In genomic region chr1:39715551-39715950, GRCm38 (mm10) we compare ENCODE assay signal across 19 mouse cellular contexts. TPM values are rescaled to one million over a fixed set of nuclear protein-coding genes. Genes with fewer than 3 reads are reported as not detected.
DNase-seq lines count a peak whose midpoint lies in the region; ATAC-seq and TF ChIP-seq lines count a peak whose summit lies in the region.
"Had no signal": no experiment of that assay in that cellular context is flagged by ENCODE, and none has a peak within 500 bp of the region (broad histone marks: within the 10 kb centered on the region; RNA-seq: fewer than 3 reads in every experiment).

No protein-coding gene starts in this region.

- TF ChIP-seq CTCF in intestine, postnatal 0 days (IDR thresholded peaks at IDR 0.05; ENCODE audit: low read depth), result no peak

- H3K4me2 ChIP-seq in heart, embryonic 11.5 days, result no peak overlapping the region
- no peak overlapping the region for H3K4me2 ChIP-seq in intestine, embryonic 14.5 days (ENCODE audit: low read length)
- no peak overlapping the region for H3K4me2 ChIP-seq in intestine, postnatal 0 days (replicated peaks; ENCODE audit: low read depth)
- H3K4me2 ChIP-seq in lung, embryonic 16.5 days (ENCODE audit: low read depth, low read length), result no peak overlapping the region
- H3K4me2 ChIP-seq in embryonic facial prominence, embryonic 14.5 days (ENCODE audit: low read depth, low read length), result no peak overlapping the region
- H3K4me2 ChIP-seq: forebrain, embryonic 13.5 days; hindbrain, embryonic 14.5 days; midbrain, embryonic 13.5 days had no signal

- WGBS in heart, embryonic 11.5 days (ENCODE audit: insufficient replicate concordance), result 61% methylated on average over 7 of the region's 7 CpGs
- WGBS in intestine, embryonic 14.5 days, result 91% methylated on average over 7 of the region's 7 CpGs
- WGBS in intestine, postnatal 0 days, result 89% methylated on average over 7 of the region's 7 CpGs
- 86% methylated on average over 7 of the region's 7 CpGs for WGBS in lung, embryonic 16.5 days
- WGBS in embryonic facial prominence, embryonic 14.5 days, result 90% methylated on average over 7 of the region's 7 CpGs

- peaks cover 14% of the 10 kb centered on the region for H3K4me1 ChIP-seq in heart, embryonic 11.5 days (ENCODE audit: control insufficient read depth, insufficient read depth, low read length)
- H3K4me1 ChIP-seq in intestine, embryonic 14.5 days (replicated peaks; ENCODE audit: control insufficient read depth, insufficient read depth, low read length), result peaks cover 15% of the 10 kb centered on the region; the same call in 1 of the 2 replicates
- H3K4me1 ChIP-seq in intestine, postnatal 0 days (replicated peaks; ENCODE audit: control insufficient read depth, insufficient read depth, low read length), result 0 out of 2 replicates have a peak, but pooled peaks cover 1% of the 10 kb centered on the region
- peaks cover 32% of the 10 kb centered on the region for H3K4me1 ChIP-seq in lung, embryonic 16.5 days (replicated peaks; ENCODE audit: control insufficient read depth, insufficient read depth, low read length)
- H3K4me1 ChIP-seq in embryonic facial prominence, embryonic 14.5 days (ENCODE audit: control insufficient read depth, insufficient read depth, low read length), result peaks cover 17% of the 10 kb centered on the region

- H3K9ac ChIP-seq in heart, embryonic 11.5 days (ENCODE audit: low read depth, low read length), result no peak overlapping the region
- H3K9ac ChIP-seq in intestine, embryonic 14.5 days (ENCODE audit: low read length), result no peak overlapping the region
- no peak overlapping the region for H3K9ac ChIP-seq in intestine, postnatal 0 days (ENCODE audit: low read depth, low read length)
- H3K9ac ChIP-seq in lung, embryonic 16.5 days (ENCODE audit: low read length), result no peak overlapping the region
- H3K9ac ChIP-seq in embryonic facial prominence, embryonic 14.5 days (ENCODE audit: low read depth, low read length), result no peak overlapping the region
- H3K9ac ChIP-seq: forebrain, embryonic 13.5 days; hindbrain, embryonic 14.5 days; midbrain, embryonic 13.5 days had no signal

- peak overlapping the region; percentile 79; the same call in 1 of the 2 replicates for H3K27ac ChIP-seq in heart, embryonic 11.5 days (ENCODE audit: low read depth, low read length)
- peak overlapping the region; percentile 60; the same call in 1 of the 2 replicates for H3K27ac ChIP-seq in intestine, embryonic 14.5 days (ENCODE audit: low read depth)
- no peak overlapping the region for H3K27ac ChIP-seq in intestine, postnatal 0 days (ENCODE audit: low read depth, low read length)
- H3K27ac ChIP-seq in lung, embryonic 16.5 days (ENCODE audit: low read length), result peak overlapping the region; percentile 92; the same call in 1 of the 2 replicates
- 0 out of 2 replicates have a peak overlapping the region, but pooled peaks have one; percentile 84 for H3K27ac ChIP-seq in embryonic facial prominence, embryonic 14.5 days (replicated peaks; ENCODE audit: low read depth, low read length)
- H3K27ac ChIP-seq: forebrain, embryonic 13.5 days; hindbrain, embryonic 14.5 days; midbrain, embryonic 13.5 days had no signal

- ATAC-seq in heart, embryonic 11.5 days (replicated peaks; ENCODE audit: insufficient number of reproducible peaks, low FRiP score, low TSS enrichment), result no peak
- ATAC-seq in intestine, embryonic 14.5 days (replicated peaks; ENCODE audit: low FRiP score, low TSS enrichment, low read depth), result no peak
- ATAC-seq in intestine, postnatal 0 days, result no peak
- ATAC-seq in lung, embryonic 16.5 days (ENCODE audit: low read depth), result no peak
- ATAC-seq in embryonic facial prominence, embryonic 14.5 days (ENCODE audit: low read depth), result no peak
- ATAC-seq in megakaryocyte progenitor cell, adult 5-6 weeks (replicated peaks; ENCODE audit: poor library complexity), result no peak
- ATAC-seq: forebrain, embryonic 13.5 days; intestine, embryonic 16.5 days had no signal

- no peak for DNase-seq in heart, adult 8-10 months (ENCODE audit: low spot score)
- DNase-seq in intestine, embryonic 14.5 days (ENCODE audit: low spot score), result no peak
- DNase-seq in lung, postnatal 14 days, result no peak
- no peak for DNase-seq in embryonic facial prominence, embryonic 14.5 days (ENCODE audit: low spot score)
- DNase-seq: adrenal gland, adult 2 months; cerebellum, adult 9-11 months; gastrocnemius, postnatal 25 days; right cerebral cortex, adult 18-20 months; thymus, adult 2 months had no signal

- H3K27me3 ChIP-seq in heart, embryonic 11.5 days (ENCODE audit: control insufficient read depth, insufficient read depth, low read length), result no peaks in the 10 kb centered on the region
- no peaks in the 10 kb centered on the region for H3K27me3 ChIP-seq in intestine, embryonic 14.5 days (replicated peaks; ENCODE audit: control insufficient read depth, insufficient read depth, low read length)
- no peaks in the 10 kb centered on the region for H3K27me3 ChIP-seq in intestine, postnatal 0 days (replicated peaks; ENCODE audit: control insufficient read depth, insufficient read depth, low read length)
- no peaks in the 10 kb centered on the region for H3K27me3 ChIP-seq in lung, embryonic 16.5 days (ENCODE audit: control insufficient read depth, insufficient read depth, low read depth, low read length)
- H3K27me3 ChIP-seq in embryonic facial prominence, embryonic 14.5 days (replicated peaks; ENCODE audit: control insufficient read depth, insufficient read depth, low read length), result no peaks in the 10 kb centered on the region
- H3K27me3 ChIP-seq: midbrain, embryonic 13.5 days had no signal

- no peaks in the 10 kb centered on the region for H3K9me3 ChIP-seq in heart, embryonic 11.5 days (replicated peaks; ENCODE audit: control insufficient read depth, low read length)
- H3K9me3 ChIP-seq in intestine, embryonic 14.5 days (ENCODE audit: control insufficient read depth, low read length), result no peaks in the 10 kb centered on the region
- H3K9me3 ChIP-seq in intestine, postnatal 0 days (ENCODE audit: control insufficient read depth), result no peaks in the 10 kb centered on the region
- H3K9me3 ChIP-seq in lung, embryonic 16.5 days (ENCODE audit: control insufficient read depth, low read length), result no peaks in the 10 kb centered on the region
- no peaks in the 10 kb centered on the region for H3K9me3 ChIP-seq in embryonic facial prominence, embryonic 14.5 days (ENCODE audit: control insufficient read depth, low read length)
- H3K9me3 ChIP-seq: forebrain, embryonic 13.5 days; midbrain, embryonic 13.5 days had no signal

- no peaks in the 10 kb centered on the region for H3K36me3 ChIP-seq in heart, embryonic 11.5 days (ENCODE audit: control insufficient read depth, insufficient read depth, low read length)
- H3K36me3 ChIP-seq in intestine, embryonic 14.5 days (ENCODE audit: control insufficient read depth, insufficient read depth, low read length), result no peaks in the 10 kb centered on the region
- H3K36me3 ChIP-seq in intestine, postnatal 0 days (ENCODE audit: control insufficient read depth, insufficient read depth), result no peaks in the 10 kb centered on the region
- no peaks in the 10 kb centered on the region for H3K36me3 ChIP-seq in lung, embryonic 16.5 days (ENCODE audit: control insufficient read depth, insufficient read depth, low read length)
- no peaks in the 10 kb centered on the region for H3K36me3 ChIP-seq in embryonic facial prominence, embryonic 14.5 days (ENCODE audit: control insufficient read depth, insufficient read depth, low read length)
- H3K36me3 ChIP-seq: midbrain, embryonic 13.5 days had no signal

- no peak overlapping the region for H3K4me3 ChIP-seq in heart, embryonic 11.5 days (ENCODE audit: low read depth, low read length)
- no peak overlapping the region for H3K4me3 ChIP-seq in intestine, embryonic 14.5 days (ENCODE audit: low read depth, low read length)
- H3K4me3 ChIP-seq in intestine, postnatal 0 days (ENCODE audit: low read depth, low read length), result no peak overlapping the region
- no peak overlapping the region for H3K4me3 ChIP-seq in lung, embryonic 16.5 days (ENCODE audit: low read length)
- H3K4me3 ChIP-seq in embryonic facial prominence, embryonic 14.5 days (ENCODE audit: low read depth, low read length), result no peak overlapping the region
- H3K4me3 ChIP-seq: forebrain, embryonic 13.5 days; midbrain, embryonic 13.5 days; myocyte had no signal

RNA-seq across cellular contexts. Expression of gene Rfx8, which starts 5.2 kb away (rescaled TPM):
- 0.74 and 1.5 TPM in 2 replicates for polyA plus RNA-seq in heart, embryonic 11.5 days (2014; fragmentation: Nextera tagmentation; extraction: Ambion mirVana)
- under 1 TPM; 0.16 to 0.23 (median 0.19) TPM for total RNA-seq in heart, adult 8-10 months (2022)
- 0.26 TPM in 1 of 2 replicates, not detected in the other for polyA plus RNA-seq in intestine, embryonic 14.5 days (2014; fragmentation: Nextera tagmentation; extraction: Ambion mirVana)
- 0.09 and 0.16 TPM in 2 replicates for polyA plus RNA-seq in intestine, postnatal 0 days (2015; fragmentation: Nextera tagmentation; extraction: Ambion mirVana)
- 0.40 and 0.58 TPM in 2 replicates for polyA plus RNA-seq in lung, embryonic 16.5 days (2015; fragmentation: Nextera tagmentation; extraction: Ambion mirVana)
- polyA plus RNA-seq in embryonic facial prominence, embryonic 14.5 days (2014; fragmentation: Nextera tagmentation; extraction: Ambion mirVana), result 2.0 and 2.3 TPM in 2 replicates
- 0.10 and 0.59 TPM in 2 replicates for total RNA-seq in megakaryocyte progenitor cell, adult 5-6 weeks (2015)
- 0.34 and 0.62 TPM in 2 replicates for total RNA-seq in megakaryocyte progenitor cell, adult 5-6 weeks (2017)
- total RNA-seq: adrenal gland, adult 2 months had no signal
- polyA plus RNA-seq: small intestine, adult 2 months had no signal
